Mouse (Mus musculus): ENCODE data around the gene Lurap1l.

GRCm38 (mm10) chr4:80916695-80917094 is 6.2 kb downstream of the Lurap1l start:
- TF ChIP-seq POLR2A (IDR thresholded peaks at IDR 0.05; ENCODE audit: low read depth, low read length) (no peak), CTCF (conservative IDR thresholded peaks at IDR 0.05; ENCODE audit: insufficient read depth, insufficient read length, low read depth, low read length) (no peak)

Measured in kidney, adult 2 months (tissue).